Mouse (Mus musculus) limb, embryonic 15.5 days (tissue): ENCODE data around the gene Slc27a4. TPM values are rescaled to one million over a fixed set of nuclear protein-coding genes. Genes with fewer than 3 reads are reported as not detected.
"Not testable (repeated sequence)": the region's sequence is repeated elsewhere in the genome, so short reads cannot be mapped to it uniquely, and the experiment has no call there.

ENCODE experiments used
- ATAC-seq: fragments of 200-750 bp; cut with Nextera tagmentation; 2 replicates; pipeline ENCODE4 v1.8.0; 2017; ENCODE audit warnings: low read depth, moderate TSS enrichment; ENCODE audit not compliant: insufficient number of reproducible peaks, low FRiP score, low TSS enrichment
- H3K27ac ChIP-seq: fragments of 300-500 bp; sonication (generic); 2 replicates; pipeline ENCODE4 v1.5.1; 2015; ENCODE audit warnings: moderate library complexity, mild to moderate bottlenecking, inconsistent platforms
- H3K27me3 ChIP-seq: fragments of 300-500 bp; sonication (generic); 2 replicates; pipeline ENCODE4 v1.6.1; 2015; ENCODE audit warnings: inconsistent platforms
- H3K36me3 ChIP-seq: fragments of 300-500 bp; sonication (generic); 2 replicates; pipeline ENCODE4 v1.6.1; 2015; ENCODE audit warnings: inconsistent platforms
- H3K4me1 ChIP-seq: fragments of 300-500 bp; sonication (generic); 2 replicates; pipeline ENCODE4 v1.6.1; 2015; ENCODE audit warnings: inconsistent platforms
- H3K4me2 ChIP-seq: fragments of 300-500 bp; sonication (generic); 2 replicates; pipeline ENCODE4 v1.6.1; 2015; ENCODE audit warnings: mild to moderate bottlenecking, inconsistent platforms
- H3K4me3 ChIP-seq: fragments of 300-500 bp; sonication (generic); 2 replicates; pipeline ENCODE4 v1.5.1; 2015; ENCODE audit warnings: mild to moderate bottlenecking, inconsistent platforms
- H3K9ac ChIP-seq: fragments of 300-500 bp; sonication (generic); 2 replicates; pipeline ENCODE4 v1.6.1; 2015; ENCODE audit warnings: inconsistent platforms
- H3K9me3 ChIP-seq: fragments of 300-500 bp; sonication (generic); 2 replicates; pipeline ENCODE4 v1.6.1; 2016; ENCODE audit warnings: inconsistent platforms
- WGBS: fragments of 180-500 bp; shearing (Covaris S2); methylation state at CpG from one replicate; pipeline ENCODE4 v1.1.7; 2015; 5-methylcytosine and 5-hydroxymethylcytosine counted together
- polyA plus RNA-seq: library from polyadenylated mRNA; unstranded; fragments of >200 nt; fragmentation: Nextera tagmentation; extraction: Ambion mirVana; gene quantifications from 2 replicates; pipeline ENCODE4 v1.2.1, GENCODE M21; 2015

Gene Slc27a4
- 19.1 and 22.2 TPM in 2 replicates for polyA plus RNA-seq

DNA sequence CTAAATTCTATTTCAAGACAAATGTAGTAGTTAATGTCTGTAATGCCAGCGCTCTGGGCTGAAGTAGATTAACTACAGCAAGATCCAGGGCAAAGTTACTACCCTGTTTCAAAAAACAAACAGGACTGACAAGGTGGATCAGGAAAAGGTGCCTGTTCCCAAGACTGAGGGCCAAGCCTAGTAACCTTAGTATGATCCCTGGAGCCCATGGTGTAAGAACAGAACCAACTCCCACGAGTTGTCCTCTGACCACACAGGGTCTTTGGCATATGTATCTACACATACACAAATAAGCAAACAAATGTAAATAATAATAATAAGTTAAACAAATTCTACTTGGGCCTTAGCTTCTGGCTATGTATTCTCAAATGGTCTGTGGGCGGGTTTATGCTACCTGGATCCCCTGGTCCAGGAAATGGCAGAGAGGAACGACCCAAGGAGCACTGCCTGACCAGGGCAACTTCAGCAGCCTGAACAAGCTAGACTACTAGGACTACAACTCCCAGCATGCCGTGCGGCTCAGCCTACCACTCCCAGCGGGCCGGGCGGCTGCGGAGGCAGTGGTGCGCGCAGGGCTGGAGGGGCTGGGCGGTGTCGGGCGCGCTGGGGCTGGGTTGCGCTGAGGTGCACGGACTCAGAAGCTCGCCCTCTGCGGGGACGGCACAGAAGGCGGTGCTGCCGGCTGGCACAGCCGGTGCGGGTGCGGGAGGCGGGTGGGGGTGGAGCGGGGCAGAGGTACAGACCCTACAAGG is at the start of gene Slc27a4:
Slc27a4 (plus strand) TSS at position 560 of the 752 bp plus-strand sequence.
- H3K36me3 ChIP-seq: peaks cover 33% of the 10 kb centered on the region
- peak; percentile 95 for ATAC-seq
- WGBS: 4% methylated on average over 28 of the region's 28 CpGs
- H3K9ac ChIP-seq: peak within 1 kb of the TSS; percentile 85
- H3K9me3 ChIP-seq: no peaks in the 10 kb centered on the region
- peak within 1 kb of the TSS; percentile 76 for H3K4me2 ChIP-seq
- H3K4me3 ChIP-seq: peak within 1 kb of the TSS; percentile 89
- H3K27ac ChIP-seq: peak within 1 kb of the TSS; percentile 81
- H3K27me3 ChIP-seq: no peaks in the 10 kb centered on the region
- H3K4me1 ChIP-seq: peaks cover 14% of the 10 kb centered on the region

DNA sequence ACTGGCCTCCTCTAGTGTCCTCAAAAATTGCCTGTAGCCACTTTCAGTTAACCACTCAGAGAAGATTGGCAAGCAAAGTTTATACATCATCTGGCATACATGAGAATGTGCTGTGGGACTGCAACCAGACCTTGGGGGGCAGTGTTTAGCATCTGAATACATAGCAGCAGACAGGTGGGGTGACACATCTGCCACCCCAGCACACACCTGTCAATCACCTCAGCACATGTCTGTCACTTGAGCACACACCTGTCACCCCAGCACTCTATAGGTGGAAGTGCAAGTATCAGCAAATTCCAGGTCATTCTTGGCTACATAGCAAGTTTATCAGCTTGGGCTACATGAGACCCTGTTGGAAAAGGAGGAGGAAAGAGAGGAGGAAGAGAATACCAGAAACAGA is 46.7 kb upstream of the Slc27a4 start:
- Histone ChIP-seq H3K4me1 (peaks cover 10% of the 10 kb centered on the region; the same call in 1 of the 2 replicates), H3K27me3 (peaks cover 32% of the 10 kb centered on the region), H3K4me3 (no peak overlapping the region), H3K36me3 (no peaks in the 10 kb centered on the region), H3K9ac (no peak overlapping the region), H3K9me3 (no peaks in the 10 kb centered on the region), H3K27ac (no peak overlapping the region), H3K4me2 (no peak overlapping the region)
- no peak for ATAC-seq

DNA sequence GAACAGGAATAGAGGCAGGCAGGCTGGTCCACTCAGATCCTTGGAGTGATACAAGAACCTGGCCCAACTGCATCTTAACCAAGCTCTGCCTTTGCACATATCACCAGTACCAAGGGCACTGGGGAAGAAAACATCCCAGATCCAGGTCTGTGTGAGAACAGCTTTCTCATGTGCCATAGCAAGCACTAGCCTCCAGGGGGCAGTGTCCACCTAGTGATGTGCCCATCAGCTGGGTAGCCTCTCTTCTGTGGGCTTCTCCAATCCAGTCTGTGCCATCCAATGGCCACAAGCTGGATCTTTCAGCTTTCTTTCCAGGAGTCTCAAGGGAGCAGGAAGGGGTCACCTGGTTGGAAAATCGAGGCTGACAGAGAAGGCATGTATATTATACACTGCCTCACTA is 37.6 kb upstream of the Slc27a4 start:
- Histone ChIP-seq H3K4me1 (peaks cover 3% of the 10 kb centered on the region; the same call in 1 of the 2 replicates), H3K27ac (no peak overlapping the region), H3K36me3 (no peaks in the 10 kb centered on the region), H3K9ac (no peak overlapping the region), H3K4me3 (no peak overlapping the region), H3K4me2 (no peak overlapping the region), H3K27me3 (no peaks in the 10 kb centered on the region), H3K9me3 (no peaks in the 10 kb centered on the region)
- no peak for ATAC-seq
- WGBS: 4% methylated on average over 1 of the region's 1 CpGs

DNA sequence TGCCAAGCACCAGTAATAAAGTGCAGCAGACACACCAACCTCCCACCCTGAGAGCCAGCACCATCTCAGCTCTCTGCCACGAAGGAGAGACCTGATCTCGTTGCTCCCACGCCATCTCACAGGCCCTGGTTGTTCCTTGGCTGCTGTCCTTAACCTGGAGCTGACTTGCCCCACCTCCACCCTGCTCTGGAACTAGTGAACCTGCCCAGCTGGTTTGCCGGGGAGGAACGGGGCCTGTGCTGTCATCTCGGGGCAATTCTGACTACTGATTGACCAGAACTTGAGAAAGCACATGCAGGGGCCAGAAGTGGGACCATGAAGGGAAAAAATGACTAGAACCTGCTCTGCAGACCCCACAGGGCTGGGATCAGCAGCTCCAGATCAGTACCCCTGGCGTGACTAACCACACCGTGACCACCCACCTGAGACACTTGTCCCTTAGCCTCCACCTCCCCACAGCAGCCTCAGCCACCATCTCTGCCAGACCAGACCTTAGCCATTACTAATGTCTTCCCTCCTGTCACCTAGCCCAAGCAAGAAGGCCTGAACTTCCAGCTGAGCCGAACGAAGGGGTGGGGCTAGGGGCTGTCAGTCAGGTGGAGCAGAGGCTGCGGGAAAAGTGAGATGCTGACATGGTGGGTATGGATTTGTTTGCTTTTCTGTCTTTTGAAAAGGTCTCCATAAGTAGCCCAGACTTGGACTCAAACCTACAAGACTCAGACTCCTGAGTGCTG is 34.3 kb upstream of the Slc27a4 start:
- Histone ChIP-seq H3K36me3 (peaks cover 4% of the 10 kb centered on the region; the same call in 1 of the 2 replicates), H3K4me3 (no peak overlapping the region), H3K27me3 (no peaks in the 10 kb centered on the region), H3K27ac (peak overlapping the region; percentile 59; the same call in 1 of the 2 replicates), H3K9me3 (no peaks in the 10 kb centered on the region), H3K4me2 (no peak overlapping the region), H3K9ac (no peak overlapping the region), H3K4me1 (peaks cover 3% of the 10 kb centered on the region; the same call in 1 of the 2 replicates)
- WGBS: 57% methylated on average over 11 of the region's 11 CpGs
- ATAC-seq: no peak

DNA sequence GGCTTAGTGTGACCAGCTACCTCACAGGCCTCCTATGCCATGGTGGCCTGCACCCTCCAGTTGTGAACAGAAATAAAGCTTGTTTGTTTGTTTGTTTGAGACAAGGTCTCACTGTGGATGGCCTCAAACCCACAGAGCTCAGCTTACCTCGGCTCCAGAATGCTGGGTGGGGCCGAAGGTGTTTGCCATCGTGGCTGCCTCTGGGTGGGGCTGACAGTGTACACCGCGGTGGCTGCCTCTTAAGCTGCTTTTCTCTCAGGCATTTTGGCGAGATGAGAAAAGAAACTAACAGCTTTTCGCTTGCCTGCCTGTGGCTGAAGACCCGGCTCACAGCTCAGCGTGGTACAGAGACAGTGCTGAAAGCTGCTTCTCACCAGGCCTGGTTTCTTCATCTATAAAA is 33.5 kb upstream of the Slc27a4 start:
- no peaks in the 10 kb centered on the region for H3K9me3 ChIP-seq
- peaks cover 11% of the 10 kb centered on the region for H3K36me3 ChIP-seq
- peaks cover 3% of the 10 kb centered on the region; the same call in 1 of the 2 replicates for H3K4me1 ChIP-seq
- H3K27ac ChIP-seq: no peak overlapping the region
- ATAC-seq: no peak
- no peak overlapping the region for H3K9ac ChIP-seq
- H3K27me3 ChIP-seq: no peaks in the 10 kb centered on the region
- H3K4me2 ChIP-seq: no peak overlapping the region
- WGBS: 55% methylated on average over 9 of the region's 9 CpGs
- H3K4me3 ChIP-seq: no peak overlapping the region

DNA sequence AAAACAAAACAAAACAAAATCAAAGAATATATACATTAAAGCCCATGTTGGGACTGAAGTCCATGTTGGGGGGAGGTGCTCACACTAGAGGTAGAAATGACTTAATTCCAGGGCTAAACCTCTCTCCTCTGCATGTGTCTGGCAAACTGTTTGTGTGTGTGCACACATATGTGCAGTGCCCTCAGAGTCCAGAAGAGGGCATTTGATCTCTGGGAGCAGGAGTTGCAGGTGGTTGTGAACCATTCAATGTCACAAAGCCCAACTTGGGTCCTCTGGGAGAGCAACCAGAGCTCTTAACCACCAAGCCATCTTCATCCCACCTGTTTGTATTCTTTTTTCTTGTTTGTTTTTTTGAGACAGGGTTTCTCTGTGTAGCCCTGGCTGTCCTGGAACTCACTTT is 32.3 kb upstream of the Slc27a4 start:
- H3K27me3 ChIP-seq: no peaks in the 10 kb centered on the region
- no peak overlapping the region for H3K27ac ChIP-seq
- H3K4me2 ChIP-seq: no peak overlapping the region
- no peak overlapping the region for H3K9ac ChIP-seq
- H3K36me3 ChIP-seq: peaks cover 17% of the 10 kb centered on the region
- no peaks in the 10 kb centered on the region for H3K9me3 ChIP-seq
- no peak overlapping the region for H3K4me3 ChIP-seq
- ATAC-seq: no peak
- H3K4me1 ChIP-seq: peaks cover 3% of the 10 kb centered on the region; the same call in 1 of the 2 replicates

DNA sequence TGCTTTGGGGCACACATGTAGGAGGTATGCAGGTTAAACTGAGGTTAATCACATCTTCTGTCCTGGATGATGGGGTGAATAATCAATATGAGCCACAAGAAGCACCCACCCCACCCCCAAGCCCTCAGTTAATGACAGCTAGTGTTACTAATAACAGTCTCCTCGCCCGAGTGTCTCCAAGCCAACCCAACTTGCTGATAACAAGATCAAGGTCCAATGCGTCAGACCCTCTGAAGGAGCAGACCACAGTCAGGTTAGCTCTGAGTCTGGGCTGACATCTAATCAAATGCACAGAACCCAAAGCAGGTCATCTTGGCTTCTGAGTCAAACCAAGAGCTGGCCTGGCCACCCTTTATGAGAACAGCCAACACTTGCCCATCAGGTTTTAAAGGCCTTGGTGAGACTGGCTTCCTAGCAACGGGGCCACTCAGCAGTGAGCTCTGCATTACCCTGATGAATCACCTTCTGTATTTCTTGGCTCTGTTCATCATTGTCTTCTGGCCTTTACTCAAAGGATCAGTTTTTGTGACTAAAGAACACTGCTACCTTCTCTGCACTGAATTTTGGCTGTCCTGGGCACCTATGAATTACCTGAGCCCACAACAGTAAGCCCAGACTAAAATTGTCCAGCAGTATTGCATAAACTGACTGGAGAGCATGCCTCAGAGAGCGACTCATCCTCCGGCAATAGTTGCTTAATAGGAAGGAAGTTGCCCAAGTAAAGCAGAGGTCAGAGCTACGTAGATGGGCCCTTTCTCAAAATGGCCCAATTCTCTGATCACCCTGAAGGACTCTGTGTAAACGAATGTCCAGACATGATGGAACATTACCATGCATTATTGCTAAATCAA is 30.6 kb upstream of the Slc27a4 start:
- Histone ChIP-seq H3K4me2 (no peak overlapping the region), H3K36me3 (peaks cover 25% of the 10 kb centered on the region), H3K27me3 (no peaks in the 10 kb centered on the region), H3K4me1 (peaks cover 3% of the 10 kb centered on the region; the same call in 1 of the 2 replicates), H3K4me3 (no peak overlapping the region), H3K27ac (no peak overlapping the region), H3K9ac (no peak overlapping the region), H3K9me3 (no peaks in the 10 kb centered on the region)
- 81% methylated on average over 8 of the region's 8 CpGs for WGBS
- ATAC-seq: no peak

DNA sequence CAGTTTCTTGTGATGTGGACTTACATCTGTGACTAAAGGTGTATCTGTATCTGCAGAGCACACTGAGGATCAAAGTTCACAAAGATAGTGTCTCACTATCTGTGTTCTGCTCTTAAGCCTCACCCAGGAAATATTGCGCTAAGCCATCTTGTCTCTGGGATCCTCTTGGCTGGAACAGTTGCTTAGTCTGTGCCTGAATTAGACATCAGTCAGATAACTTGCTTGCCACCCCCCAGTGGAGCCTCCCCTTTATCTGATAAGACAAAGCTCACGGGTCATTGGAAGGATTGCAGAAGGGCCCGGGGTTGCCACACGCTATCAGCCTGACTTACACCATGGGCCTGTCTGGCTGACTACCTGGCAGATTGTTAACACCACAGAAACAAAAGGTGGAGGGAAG is 29.1 kb upstream of the Slc27a4 start:
- H3K4me1 ChIP-seq: 0 out of 2 replicates have a peak, but pooled peaks cover 3% of the 10 kb centered on the region
- no peaks in the 10 kb centered on the region for H3K27me3 ChIP-seq
- no peak overlapping the region for H3K9ac ChIP-seq
- H3K36me3 ChIP-seq: peaks cover 40% of the 10 kb centered on the region
- H3K4me3 ChIP-seq: no peak overlapping the region
- WGBS: 94% methylated on average over 4 of the region's 4 CpGs
- no peak for ATAC-seq
- H3K4me2 ChIP-seq: no peak overlapping the region
- H3K27ac ChIP-seq: no peak overlapping the region
- H3K9me3 ChIP-seq: no peaks in the 10 kb centered on the region

DNA sequence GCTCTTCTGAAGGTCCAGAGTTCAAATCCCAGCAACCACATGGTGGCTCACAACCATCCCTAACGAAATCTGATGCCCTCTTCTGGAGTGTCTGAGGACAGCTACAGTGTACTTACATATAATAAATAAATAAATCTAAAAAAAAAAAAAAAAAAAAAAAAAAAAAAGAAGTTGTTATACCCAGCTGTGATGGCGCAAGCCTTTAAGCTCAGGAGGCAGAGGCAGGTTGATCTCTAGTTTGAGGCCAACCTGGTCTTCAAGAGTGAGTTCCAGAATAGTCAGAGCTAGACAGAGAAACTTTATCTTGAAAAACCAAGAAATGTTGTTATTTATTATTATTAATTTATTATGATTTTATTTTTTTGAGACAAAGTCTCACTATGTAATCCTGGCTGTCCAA is 21.2 kb upstream of the Slc27a4 start:
- H3K4me2 ChIP-seq, ATAC-seq, H3K4me1 ChIP-seq, H3K9ac ChIP-seq, H3K27ac ChIP-seq, H3K27me3 ChIP-seq, H3K4me3 ChIP-seq, H3K9me3 ChIP-seq: not testable (repeated sequence)
- peaks cover 94% of the 10 kb centered on the region for H3K36me3 ChIP-seq
- 91% methylated on average over 2 of the region's 2 CpGs for WGBS

DNA sequence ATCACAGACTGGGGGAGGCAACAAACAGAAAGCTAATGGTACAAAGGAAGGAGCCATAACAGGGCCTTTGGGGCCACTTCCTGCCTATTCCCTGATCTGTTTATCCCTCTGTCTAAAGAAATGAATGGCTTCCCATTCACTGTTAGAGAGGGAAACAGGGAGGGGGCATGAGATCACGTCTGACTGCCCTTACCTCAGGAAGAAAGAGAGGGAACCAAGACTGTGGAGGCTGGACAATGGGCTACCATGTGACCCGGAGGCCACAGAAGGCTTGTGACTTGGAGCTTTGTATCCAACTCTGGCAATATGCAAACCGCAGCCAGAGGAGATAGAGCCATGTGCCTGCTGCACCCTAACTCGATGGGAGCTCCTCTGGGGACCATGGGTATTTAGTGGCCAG is 18.1 kb upstream of the Slc27a4 start:
- Histone ChIP-seq H3K9ac (no peak overlapping the region), H3K36me3 (peaks cover 65% of the 10 kb centered on the region), H3K4me3 (no peak overlapping the region), H3K9me3 (no peaks in the 10 kb centered on the region), H3K27me3 (no peaks in the 10 kb centered on the region), H3K4me1 (peaks cover 18% of the 10 kb centered on the region), H3K27ac (no peak overlapping the region), H3K4me2 (no peak overlapping the region)
- ATAC-seq: no peak
- 85% methylated on average over 4 of the region's 4 CpGs for WGBS

DNA sequence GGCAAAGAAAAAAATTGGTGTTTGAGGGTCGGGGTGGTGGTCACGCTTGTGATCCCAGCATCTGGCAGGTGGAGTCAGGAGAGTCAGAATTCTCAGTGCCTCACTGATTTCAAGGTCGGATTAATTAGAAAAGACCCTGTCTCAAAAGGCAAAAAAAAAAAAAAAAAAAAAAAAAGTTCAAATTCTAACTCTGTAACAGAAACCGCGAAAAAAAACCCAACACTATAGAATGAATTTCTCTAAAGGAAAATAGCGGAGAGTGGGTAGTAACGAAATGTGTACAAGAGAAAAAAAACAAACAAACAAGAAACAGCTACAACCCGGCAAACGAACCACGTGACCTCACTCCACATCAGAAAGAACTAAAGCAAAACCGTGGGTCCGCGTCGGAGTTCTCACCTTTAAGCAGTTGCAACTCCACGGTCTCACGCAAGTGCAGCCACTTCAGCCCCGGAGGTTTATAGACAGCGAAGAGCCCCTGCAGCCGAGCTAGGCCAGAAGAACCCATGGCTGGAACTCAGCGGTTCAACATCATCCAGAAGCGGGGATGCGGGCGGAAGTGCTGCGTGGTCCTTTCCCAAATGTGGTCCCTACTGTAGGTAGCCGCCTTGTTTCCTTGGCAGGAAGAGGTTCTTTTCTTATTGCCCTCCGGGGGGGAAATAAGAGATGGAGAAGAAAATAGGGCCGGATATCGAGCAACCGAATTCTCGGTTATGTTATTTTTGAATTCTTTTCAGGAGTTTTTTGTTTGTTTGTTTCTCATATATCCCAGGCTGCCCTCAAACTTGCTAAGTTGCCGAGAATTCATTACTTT is 15.1 kb upstream of the Slc27a4 start, which contains the start of gene Coq4:
Coq4 (plus strand) TSS at position 390 of the 814 bp plus-strand sequence.
- ATAC-seq: peak; percentile 77
- Histone ChIP-seq H3K9me3 (no peaks in the 10 kb centered on the region), H3K9ac (peak within 1 kb of the TSS; percentile 76), H3K36me3 (peaks cover 63% of the 10 kb centered on the region), H3K27me3 (no peaks in the 10 kb centered on the region), H3K4me3 (peak within 1 kb of the TSS; percentile 85), H3K4me1 (peaks cover 18% of the 10 kb centered on the region), H3K4me2 (peak within 1 kb of the TSS; percentile 86), H3K27ac (peak within 1 kb of the TSS; percentile 78)
- WGBS: 1% methylated on average over 31 of the region's 31 CpGs
